Mouse (Mus musculus): ENCODE data around the gene Dnaaf2. TPM values are rescaled to one million over a fixed set of nuclear protein-coding genes. Genes with fewer than 3 reads are reported as not detected.
"Not testable (repeated sequence)": the region's sequence is repeated elsewhere in the genome, so short reads cannot be mapped to it uniquely, and the experiment has no call there.

Dnaaf2 gene
- total RNA-seq, 2 experiments from 2014 or later = 0.61 to 0.70 TPM

- DNase-seq = not testable (repeated sequence)
These were observed 31.2 kb downstream of the Dnaaf2 start for GRCm38 (mm10) chr12:69166861-69167581.

DNA sequence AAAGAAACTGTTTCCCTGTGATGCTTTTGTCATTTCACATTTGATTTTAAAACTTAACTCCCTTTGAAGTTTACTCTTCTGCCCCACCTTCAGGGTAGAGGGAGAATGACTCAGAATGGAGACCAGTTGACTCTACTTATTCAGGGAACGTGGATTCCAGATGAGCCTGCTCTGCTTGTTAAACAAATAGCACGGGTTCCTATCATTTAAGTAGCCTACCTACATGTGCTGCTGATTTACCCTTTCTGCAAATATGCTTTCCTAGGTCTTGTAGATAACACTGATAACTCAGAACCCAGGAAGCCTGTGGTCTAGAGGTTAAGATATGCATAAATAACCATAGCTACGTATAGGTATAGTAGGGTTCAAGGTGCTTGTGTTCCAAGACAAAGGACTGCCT lies 33.3 kb downstream of the Dnaaf2 start:
- no peak for DNase-seq

- DNase-seq = not testable (repeated sequence)
These were observed 34.6 kb downstream of the Dnaaf2 start for GRCm38 (mm10) chr12:69163586-69163985.

DNA sequence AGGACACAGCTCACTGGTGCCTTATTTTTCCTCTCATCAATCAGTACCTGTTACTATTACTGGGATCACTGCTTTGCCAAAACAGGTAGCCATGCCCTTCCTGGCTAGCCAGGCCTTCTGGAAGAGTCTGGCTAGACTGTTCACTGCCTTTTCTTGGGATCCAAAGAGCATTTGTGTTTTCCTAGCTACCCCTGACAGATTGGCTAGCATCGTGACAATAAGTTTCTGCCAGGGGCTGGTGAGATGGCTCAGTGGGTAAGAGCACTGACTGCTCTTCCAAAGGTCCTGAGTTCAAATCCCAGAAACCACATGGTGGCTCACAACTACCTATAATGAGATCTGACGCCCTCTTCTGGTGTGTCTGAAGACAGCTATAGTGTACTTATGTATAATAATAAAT lies 37.6 kb downstream of the Dnaaf2 start:
- not testable (repeated sequence) for DNase-seq

- DNase-seq = no peak
These were observed 38.7 kb downstream of the Dnaaf2 start for GRCm38 (mm10) chr12:69159578-69159940.

DNA sequence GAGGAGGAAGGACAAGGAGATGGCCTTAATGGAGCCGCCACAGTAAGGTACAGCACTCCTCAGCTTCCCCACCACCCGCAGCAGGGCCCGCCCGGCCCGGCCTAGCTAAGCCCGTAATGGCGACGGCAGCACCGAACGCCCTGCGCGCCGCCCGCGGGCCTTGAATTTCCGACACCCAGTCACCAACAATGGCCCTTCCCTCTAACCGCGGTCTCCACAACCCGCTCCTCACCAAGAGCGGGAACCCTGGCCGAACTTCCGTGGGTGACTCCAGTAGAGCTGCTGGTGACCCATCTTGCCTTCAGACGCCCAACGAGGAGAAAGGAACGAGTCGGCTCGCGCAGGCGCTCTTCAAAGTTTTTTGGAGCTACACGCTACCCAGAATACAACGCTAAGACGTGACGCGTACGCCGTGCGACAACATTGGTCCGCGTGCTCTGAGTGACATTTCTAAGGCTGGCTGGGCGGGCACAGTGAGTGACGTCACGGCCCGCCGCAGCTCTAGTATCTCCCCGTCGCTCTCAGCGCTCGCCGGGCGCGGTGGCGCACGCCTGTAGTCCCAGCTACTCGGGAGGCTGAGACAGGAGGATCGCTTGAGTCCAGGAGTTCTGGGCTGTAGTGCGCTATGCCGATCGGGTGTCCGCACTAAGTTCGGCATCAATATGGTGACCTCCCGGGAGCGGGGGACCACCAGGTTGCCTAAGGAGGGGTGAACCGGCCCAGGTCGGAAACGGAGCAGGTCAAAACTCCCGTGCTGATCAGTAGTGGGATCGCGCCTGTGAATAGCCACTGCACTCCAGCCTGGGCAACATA lies 39.3 kb downstream of the Dnaaf2 start, which contains the start of gene Rps29:
Gene Rps29, minus strand, starts transcription at position 422 of the 813 bp plus-strand sequence.
- peak; percentile 93 for DNase-seq

- DNase-seq = no peak
These were observed 39.9 kb downstream of the Dnaaf2 start for GRCm38 (mm10) chr12:69158366-69158764.

DNA sequence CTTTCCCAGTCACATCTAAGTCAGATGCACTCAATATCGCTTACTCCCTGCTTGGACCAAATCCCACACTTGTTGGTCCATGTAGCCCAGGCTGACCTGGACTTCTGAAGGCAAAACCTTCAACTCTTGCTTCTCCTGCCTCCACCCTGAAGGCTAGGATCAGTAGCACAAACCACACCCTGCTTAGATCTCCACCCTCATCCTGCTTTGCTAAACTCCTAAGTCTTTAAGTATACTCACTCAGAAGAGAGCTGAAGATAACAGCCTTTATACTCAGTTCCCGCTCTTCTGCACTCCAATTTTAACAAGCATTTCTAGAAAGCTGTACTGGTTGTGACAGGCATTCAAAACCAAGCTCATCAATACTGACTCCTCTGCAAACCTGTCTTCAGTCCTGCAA lies 41.1 kb downstream of the Dnaaf2 start:
- no peak for DNase-seq

- DNase-seq = no peak
These were observed 41.8 kb downstream of the Dnaaf2 start for GRCm38 (mm10) chr12:69156436-69156835.

- DNase-seq = no peak
These were observed 42.3 kb downstream of the Dnaaf2 start for GRCm38 (mm10) chr12:69155923-69156322.

- no peak for DNase-seq
These were observed 48.2 kb downstream of the Dnaaf2 start for GRCm38 (mm10) chr12:69150049-69150448.

- DNase-seq = no peak
These were observed 51.0 kb downstream of the Dnaaf2 start for GRCm38 (mm10) chr12:69147166-69147735.

DNA sequence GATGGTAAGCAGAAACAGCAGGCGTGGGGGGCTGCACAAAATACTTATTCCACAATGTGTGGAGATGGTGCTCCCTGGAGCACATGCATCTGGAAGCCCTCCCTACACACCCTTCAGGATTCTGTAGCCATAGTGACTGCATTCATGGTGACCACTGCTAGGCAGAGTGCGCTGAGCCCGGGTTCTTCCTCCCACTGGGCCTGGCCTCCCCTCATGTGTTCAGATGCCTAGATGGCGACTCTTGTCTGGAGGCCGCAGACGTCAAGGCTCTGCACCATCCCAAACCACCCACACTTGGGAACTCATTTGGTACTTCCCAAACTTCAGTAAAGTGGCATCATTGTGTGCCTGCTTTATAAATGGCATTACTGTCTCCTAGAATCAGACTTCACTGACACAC lies 54.8 kb downstream of the Dnaaf2 start:
- DNase-seq = no peak

GRCm38 (mm10) chr12:69139841-69140240 lies 58.4 kb downstream of the Dnaaf2 start:
- DNase-seq = no peak

DNA sequence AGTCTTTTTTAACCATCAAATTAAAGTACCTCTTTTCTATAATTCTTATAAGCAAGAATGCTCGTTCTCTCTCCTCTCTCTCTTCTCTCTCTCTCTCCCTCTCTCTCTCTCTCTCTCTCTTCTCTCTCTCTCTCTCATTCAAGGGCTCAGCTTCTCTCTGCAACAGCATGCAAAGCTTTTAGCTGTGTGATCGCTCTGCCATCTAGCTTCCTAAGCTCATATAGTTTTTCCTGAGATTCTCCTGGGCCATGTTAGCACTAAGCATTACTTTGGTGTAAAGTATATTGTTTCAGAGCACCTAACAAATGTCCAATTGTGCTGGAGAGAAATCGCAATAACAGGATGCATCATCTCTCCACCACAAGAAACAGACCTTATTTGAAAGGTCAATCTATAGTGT lies 59.0 kb downstream of the Dnaaf2 start:
- DNase-seq = no peak

Small RNAs within 50 kb of the gene (microRNA-seq; reads per million reads assigned to microRNA genes)
- 0 reads per million in 2 experiments for gene Gm47287
- gene Gm47295 = 0.25 to 1.9 reads per million in 2 experiments

Other genes with a start within 250 kb of the Dnaaf2 start
- 1,000 to 10,000 TPM; 1,302 to 1,393 TPM for gene Rps29, start 39.2 kb downstream of the Dnaaf2 start, total RNA-seq (2021)
- gene Lrr1, start 29.6 kb downstream of the Dnaaf2 start, total RNA-seq (2021) = 1 to 10 TPM in 1 of 2 experiments, under 1 TPM in 1; 0.56 to 1.3 TPM
- gene Rpl36al, start 14.3 kb downstream of the Dnaaf2 start, total RNA-seq (2021) = 100 to 1,000 TPM; 336 to 338 TPM
- 10 to 100 TPM; 16.9 to 21.3 TPM for gene Mgat2, start 14.3 kb downstream of the Dnaaf2 start, total RNA-seq (2021)
- 1 to 10 TPM; 2.7 to 3.4 TPM for gene Gm49383, start 1.3 kb downstream of the Dnaaf2 start, total RNA-seq (2021)
- gene Gm49384, start 5.8 kb upstream of the Dnaaf2 start, total RNA-seq (2021) = 1 to 10 TPM; 2.7 to 3.6 TPM
- 1 to 10 TPM; 2.2 to 3.2 TPM for gene Pole2, start 29.8 kb upstream of the Dnaaf2 start, total RNA-seq (2021)
- 10 to 100 TPM; 10.1 to 13.5 TPM for gene Klhdc1, start 42.7 kb upstream of the Dnaaf2 start, total RNA-seq (2021)
- gene Klhdc2, start 98.3 kb upstream of the Dnaaf2 start, total RNA-seq (2021) = 10 to 100 TPM; 76.3 to 87.7 TPM
- gene Nemf, start 158.7 kb upstream of the Dnaaf2 start, total RNA-seq (2021) = 10 to 100 TPM; 21.3 to 23.4 TPM
- 10 to 100 TPM; 42.5 to 52.1 TPM for gene Arf6, start 173.7 kb upstream of the Dnaaf2 start, total RNA-seq (2021)
- gene Gm9887, start 174.0 kb upstream of the Dnaaf2 start, total RNA-seq (2021) = under 1 TPM; 0.45 to 0.54 TPM